Mouse (Mus musculus) cortical plate, adult 2 months (tissue): ENCODE results near the gene Ttll9. TPM values are rescaled to one million over a fixed set of nuclear protein-coding genes. Genes with fewer than 3 reads are reported as not detected.

Experiments used
- H3K27ac ChIP-seq: fragments of 200-500 bp; 2 replicates; pipeline ENCODE4 v1.5.1; 2012; ENCODE audit warnings: low read length, control low read depth, inconsistent platforms; ENCODE audit not compliant: insufficient read depth
- H3K4me1 ChIP-seq: fragments of 200-500 bp; 2 replicates; pipeline ENCODE4 v1.6.1; 2011; ENCODE audit warnings: low read length; ENCODE audit not compliant: control insufficient read depth, insufficient read depth
- H3K4me3 ChIP-seq: fragments of 200-500 bp; 2 replicates; pipeline ENCODE4 v1.5.1; 2011; ENCODE audit warnings: mild to moderate bottlenecking, low read length, control low read depth; ENCODE audit not compliant: insufficient read depth
- CTCF ChIP-seq: fragments of 200-500 bp; IDR thresholded peaks from 2 replicates; pipeline ENCODE4 v1.5.1; 2011; ENCODE audit warnings: mild to moderate bottlenecking, control low read depth, low read length; ENCODE audit not compliant: insufficient read depth; ENCODE audit errors: extremely low read depth
- POLR2A ChIP-seq: fragments of 200-500 bp; IDR thresholded peaks from 2 replicates; pipeline ENCODE4 v1.6.1; 2011; ENCODE audit warnings: mild to moderate bottlenecking, low read length, control low read depth; ENCODE audit not compliant: insufficient read depth; ENCODE audit errors: extremely low read depth
- polyA plus RNA-seq: library from polyadenylated mRNA; depleted of rRNA; stranded (reverse); fragments of >200 nt; gene quantifications from 2 replicates; pipeline ENCODE4 v1.2.3, GENCODE M21; 2012

Gene Ttll9
- polyA plus RNA-seq, 1 experiment, result 1.7 TPM

DNA sequence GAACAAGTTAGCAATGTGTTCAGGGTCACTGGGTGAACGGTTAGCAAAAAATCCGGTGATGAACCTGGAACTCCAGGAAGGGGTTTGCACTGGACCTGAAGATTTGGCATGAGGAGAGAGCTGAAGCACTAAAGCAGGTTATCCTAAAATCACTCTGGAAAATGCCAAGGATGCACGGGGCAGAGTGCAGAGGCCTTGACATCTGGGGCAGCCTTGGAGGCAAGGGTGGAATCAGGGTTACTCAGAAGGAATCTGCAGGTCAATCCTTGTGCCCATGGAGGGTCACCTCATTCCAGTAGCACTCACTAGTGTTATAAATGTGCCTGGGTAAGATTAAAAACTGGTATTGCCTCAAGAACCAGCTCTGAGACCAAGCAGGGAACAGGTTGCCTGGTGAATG lies 43.7 kb downstream of the Ttll9 start:
- H3K27ac ChIP-seq, result no peak overlapping the region
- H3K4me3 ChIP-seq, result no peak overlapping the region
- TF ChIP-seq CTCF (no peak), POLR2A (no peak)
- no peaks in the 10 kb centered on the region for H3K4me1 ChIP-seq

GRCm38 (mm10) chr2:153009192-153009973 lies 47.1 kb downstream of the Ttll9 start:
- Histone ChIP-seq H3K4me1 (peaks cover 4% of the 10 kb centered on the region; the same call in 1 of the 2 replicates), H3K4me3 (no peak overlapping the region), H3K27ac (no peak overlapping the region)
- TF ChIP-seq POLR2A (no peak), CTCF (no peak)

DNA sequence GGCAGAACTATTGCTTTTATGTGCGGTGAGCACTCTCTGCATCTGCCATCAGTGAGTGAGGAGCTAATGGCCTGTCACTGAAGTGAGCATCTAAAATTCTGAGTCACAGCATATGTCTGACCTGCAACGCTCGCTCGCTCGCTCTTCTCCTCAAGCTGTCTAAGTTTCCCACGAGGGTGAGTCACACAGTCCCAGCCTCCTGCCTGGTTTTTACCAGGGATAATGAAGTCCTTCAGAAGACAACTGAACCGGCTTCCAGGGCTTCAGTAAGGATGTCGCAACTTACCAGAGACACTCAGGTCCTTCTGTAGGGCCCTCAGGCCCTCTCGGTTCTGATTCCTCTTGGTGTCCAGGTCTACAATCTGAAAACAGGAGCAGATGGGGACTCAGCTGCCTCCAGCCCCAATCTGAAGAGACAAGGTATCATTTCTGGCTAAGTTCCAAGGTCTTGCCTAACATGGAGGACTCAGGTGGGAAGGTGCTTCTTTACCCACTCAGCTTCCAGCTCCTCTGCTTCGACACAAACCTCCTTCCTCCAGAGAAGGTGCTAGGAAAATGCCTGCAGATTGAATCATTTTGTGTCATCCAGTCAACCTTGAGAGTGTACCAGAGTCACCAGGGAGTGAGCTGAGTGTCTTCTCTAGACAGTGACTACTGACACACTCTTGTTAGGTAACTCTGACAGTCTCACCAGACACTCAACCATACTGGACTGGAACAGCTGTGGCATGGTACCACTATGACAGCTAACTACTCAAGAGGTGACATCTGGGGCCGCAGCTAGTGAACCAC lies 51.6 kb downstream of the Ttll9 start:
- peaks cover 4% of the 10 kb centered on the region; the same call in 1 of the 2 replicates for H3K4me1 ChIP-seq
- H3K27ac ChIP-seq, result no peak overlapping the region
- peak overlapping the region; percentile 55 for H3K4me3 ChIP-seq
- TF ChIP-seq POLR2A (no peak), CTCF (no peak)

GRCm38 (mm10) chr2:153014758-153015593 lies 52.7 kb downstream of the Ttll9 start, which contains the start of gene Pdrg1:
Gene Pdrg1 (minus strand): TSS chr2:153015427.
- H3K27ac ChIP-seq, result no peak within 1 kb of the TSS
- peak within 1 kb of the TSS; percentile 55 for H3K4me3 ChIP-seq
- H3K4me1 ChIP-seq, result peaks cover 4% of the 10 kb centered on the region; the same call in 1 of the 2 replicates
- peak; percentile 86; the same call in 1 of the 2 replicates for TF ChIP-seq POLR2A
- peak; percentile 74 for TF ChIP-seq CTCF

GRCm38 (mm10) chr2:153015804-153016203 lies 53.5 kb downstream of the Ttll9 start:
- no peak for TF ChIP-seq POLR2A
- no peak for TF ChIP-seq CTCF
- peaks cover 4% of the 10 kb centered on the region; the same call in 1 of the 2 replicates for H3K4me1 ChIP-seq
- H3K27ac ChIP-seq, result no peak overlapping the region
- H3K4me3 ChIP-seq, result no peak overlapping the region

DNA sequence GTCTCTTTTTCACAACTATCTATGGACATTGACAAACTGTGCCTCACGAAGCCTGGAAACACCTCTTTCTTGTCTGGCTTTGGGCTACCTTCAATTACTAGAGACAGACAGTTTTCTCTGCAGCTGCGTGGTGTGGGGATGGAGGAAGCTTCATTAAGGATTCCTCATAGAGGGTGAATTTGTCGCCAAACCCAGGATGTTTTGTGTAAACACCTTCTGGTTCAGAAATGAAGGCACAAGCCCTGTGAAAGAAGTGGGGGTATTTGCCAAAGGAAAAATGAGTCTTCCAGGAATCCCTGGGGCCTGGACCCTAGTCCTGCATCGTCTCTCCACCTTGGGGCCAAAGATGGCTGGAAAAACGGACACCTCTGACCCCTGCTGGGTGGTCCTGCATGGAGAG lies 54.5 kb downstream of the Ttll9 start:
- no peak for TF ChIP-seq CTCF
- no peak for TF ChIP-seq POLR2A
- peaks cover 4% of the 10 kb centered on the region; the same call in 1 of the 2 replicates for H3K4me1 ChIP-seq

DNA sequence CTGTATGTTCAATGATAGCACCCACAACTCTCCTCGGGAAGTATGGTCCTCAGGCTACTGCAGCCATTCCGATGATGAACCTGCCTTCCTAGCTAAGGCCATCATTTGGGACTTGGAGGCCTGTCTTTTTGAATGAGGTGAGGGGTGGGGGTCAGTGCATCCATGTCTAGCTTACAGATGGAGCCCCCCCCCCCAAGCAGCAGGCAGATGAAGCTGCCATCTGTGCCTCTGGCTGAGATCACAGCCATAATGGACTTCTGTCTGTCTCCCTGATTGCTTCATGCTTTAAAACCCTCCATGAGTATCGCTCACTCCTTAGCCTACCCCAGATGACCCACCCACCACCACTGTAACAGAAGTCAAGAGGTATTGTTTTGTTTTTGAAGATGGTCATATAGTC lies 57.1 kb downstream of the Ttll9 start:
- TF ChIP-seq CTCF (no peak), POLR2A (no peak)
- Histone ChIP-seq H3K27ac (no peak overlapping the region), H3K4me3 (no peak overlapping the region), H3K4me1 (peaks cover 2% of the 10 kb centered on the region; the same call in 1 of the 2 replicates)

More for the DNA sequence above, 54.5 kb downstream of the Ttll9 start:
- H3K4me3 ChIP-seq, result no peak overlapping the region
- no peak overlapping the region for H3K27ac ChIP-seq

DNA sequence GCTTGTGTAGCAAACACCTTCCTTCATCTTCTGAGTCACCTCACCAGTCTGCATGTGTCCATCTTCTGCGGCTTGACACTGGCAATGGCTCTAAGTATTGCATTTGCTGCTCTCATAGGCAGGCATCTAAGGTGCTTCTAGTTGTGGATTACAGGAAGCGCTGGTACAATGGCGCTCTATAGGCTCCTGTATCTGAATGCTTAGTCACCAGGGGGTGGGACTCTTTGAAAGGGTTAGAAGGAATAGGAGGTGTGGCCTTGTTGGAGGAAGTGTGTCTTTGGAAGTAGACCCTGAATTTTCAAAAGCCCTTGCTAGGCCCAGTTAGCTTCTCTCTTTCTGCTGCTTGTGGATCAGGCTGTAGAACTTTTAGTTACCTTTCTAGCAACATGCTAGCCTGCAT lies 58.9 kb downstream of the Ttll9 start:
- no peak overlapping the region for H3K4me3 ChIP-seq
- no peak for TF ChIP-seq CTCF
- no peak for TF ChIP-seq POLR2A

GRCm38 (mm10) chr2:153022855-153023254 lies 60.6 kb downstream of the Ttll9 start:
- Histone ChIP-seq H3K4me3 (no peak overlapping the region), H3K4me1 (peaks cover 2% of the 10 kb centered on the region; the same call in 1 of the 2 replicates)
- TF ChIP-seq POLR2A (no peak), CTCF (no peak)

More for the DNA sequence above, 58.9 kb downstream of the Ttll9 start:
- peaks cover 2% of the 10 kb centered on the region; the same call in 1 of the 2 replicates for H3K4me1 ChIP-seq
- no peak overlapping the region for H3K27ac ChIP-seq

DNA sequence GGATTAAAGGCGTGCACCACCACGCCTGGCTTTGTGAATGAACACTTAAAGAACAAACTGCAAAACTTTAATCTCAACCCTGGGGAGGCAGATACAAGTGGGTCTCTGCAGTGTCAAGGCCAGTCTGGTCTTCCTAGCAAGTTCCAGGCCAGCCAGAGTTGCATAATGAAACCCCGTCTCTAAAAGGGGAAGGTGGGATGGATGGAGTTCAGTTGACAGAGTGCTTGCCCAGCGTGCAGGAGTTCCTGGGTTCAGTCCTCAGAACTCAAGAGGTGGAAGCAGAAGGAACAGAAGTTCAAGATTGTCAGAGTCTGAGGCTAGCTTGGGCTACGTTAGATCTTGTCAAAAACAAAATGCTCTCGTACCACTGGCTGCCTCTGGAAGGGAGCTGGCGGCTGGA lies 63.8 kb downstream of the Ttll9 start:
- peaks cover 2% of the 10 kb centered on the region; the same call in 1 of the 2 replicates for H3K4me1 ChIP-seq
- no peak overlapping the region for H3K27ac ChIP-seq
- TF ChIP-seq POLR2A (no peak), CTCF (no peak)
- H3K4me3 ChIP-seq, result no peak overlapping the region

More at GRCm38 (mm10) chr2:153022855-153023254, 60.6 kb downstream of the Ttll9 start:
- no peak overlapping the region for H3K27ac ChIP-seq
